Mouse (Mus musculus): Measurements from ENCODE around the gene Slc2a1.

DNA sequence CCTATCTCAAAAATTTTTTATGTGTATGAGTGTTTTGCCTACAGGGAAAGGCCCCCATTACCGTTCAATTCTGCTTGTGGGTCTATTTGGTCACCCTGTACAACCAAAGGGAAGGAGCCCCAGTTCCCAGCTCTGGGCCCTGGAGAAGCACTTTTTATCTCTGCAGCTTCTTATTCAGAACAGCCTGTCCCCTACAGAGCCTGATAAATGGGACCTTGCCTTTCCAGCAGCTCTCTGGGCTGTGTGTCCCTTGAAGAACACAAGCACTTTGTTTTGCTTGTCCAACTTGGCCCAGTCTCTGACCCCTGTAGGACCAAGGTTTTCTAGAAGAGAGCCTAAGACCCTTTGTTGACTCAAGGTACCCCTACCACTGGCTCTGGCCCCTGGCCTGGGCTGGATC lies 20.6 kb downstream of the Slc2a1 start:
- no peak for TF ChIP-seq POLR2A (IDR thresholded peaks at IDR 0.05; ENCODE audit: borderline replicate concordance, control insufficient read depth, low read depth, low read length)
- TF ChIP-seq CTCF (IDR thresholded peaks at IDR 0.05; ENCODE audit: control insufficient read depth, insufficient read depth, low read length), result no peak
